Mouse (Mus musculus): Measurements from ENCODE around the gene Nat8f1. TPM values are rescaled to one million over a fixed set of nuclear protein-coding genes. Genes with fewer than 3 reads are reported as not detected.
"Not testable (repeated sequence)": the region's sequence is repeated elsewhere in the genome, so short reads cannot be mapped to it uniquely, and the experiment has no call there.

Nat8f1 gene
- 3.6 and 4.8 TPM in 2 replicates for polyA plus RNA-seq (2014; fragmentation: Nextera tagmentation; extraction: Ambion mirVana)

DNA sequence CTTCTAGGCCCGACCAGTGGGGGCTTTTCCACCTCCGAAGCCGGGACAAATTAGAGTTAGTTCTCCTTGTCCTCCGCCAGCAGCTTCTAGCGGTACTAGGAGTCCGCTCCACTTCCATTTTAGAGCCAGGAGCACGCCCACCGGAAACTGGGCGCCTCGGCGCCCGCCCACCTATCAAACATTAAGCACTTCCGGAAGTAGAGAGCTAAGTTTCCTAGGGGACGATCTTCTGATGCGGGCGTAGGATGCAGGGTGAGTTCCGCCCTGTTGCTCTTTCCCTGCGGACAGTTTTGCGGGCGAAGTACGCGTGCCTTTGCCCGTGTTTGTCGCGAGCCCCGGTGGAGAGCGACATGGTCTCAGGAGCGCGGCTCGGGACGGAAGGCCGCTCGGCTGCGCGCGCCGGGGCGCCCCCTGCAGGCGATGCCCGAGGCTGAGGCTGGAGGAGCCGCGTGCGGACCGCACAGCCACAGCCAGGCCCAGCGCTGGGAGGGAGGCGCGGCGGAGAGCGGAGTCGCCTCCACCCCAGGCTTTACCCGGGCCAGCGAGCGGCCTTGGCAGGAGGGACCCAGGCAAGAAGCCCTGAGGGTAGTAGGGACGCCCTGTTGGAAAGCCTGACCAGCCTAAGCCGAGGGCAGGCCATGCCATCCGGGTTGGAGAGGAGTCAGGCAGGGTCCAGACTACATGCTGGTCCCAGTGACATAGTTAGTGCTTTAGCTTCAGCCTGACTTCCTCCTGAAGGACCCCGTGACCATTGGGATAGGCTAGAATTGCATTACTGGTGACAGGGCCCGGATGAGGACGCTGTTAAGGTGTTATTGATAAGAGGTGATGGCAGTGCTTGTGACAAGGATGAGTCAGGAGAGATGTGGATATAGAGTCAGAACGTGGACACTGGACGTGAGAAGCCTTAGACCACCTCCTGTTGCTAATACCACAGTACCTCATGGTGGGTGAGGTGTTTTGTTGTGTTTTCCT, at the start of gene Nat8f1:
Gene Nat8f1, minus strand, starts transcription at position 149 of the 975 bp plus-strand sequence.
- Histone ChIP-seq H3K4me3 (ENCODE audit: low read depth, low read length) (peak within 1 kb of the TSS; percentile 71), H3K9ac (ENCODE audit: low read depth, low read length) (peak within 1 kb of the TSS; percentile 89), H3K27ac (ENCODE audit: low read depth, low read length) (peak within 1 kb of the TSS; percentile 79), H3K4me2 (peak within 1 kb of the TSS; percentile 83)
- H3K9me3 ChIP-seq (replicated peaks; ENCODE audit: control insufficient read depth, low read length); H3K27me3 ChIP-seq (ENCODE audit: control insufficient read depth, insufficient read depth, low read length); H3K36me3 ChIP-seq (ENCODE audit: control insufficient read depth, insufficient read depth, low read length); H3K4me1 ChIP-seq (ENCODE audit: control insufficient read depth, insufficient read depth, low read length): not testable (repeated sequence)
- peak; percentile 95 for ATAC-seq (replicated peaks; ENCODE audit: insufficient number of reproducible peaks, low FRiP score, low TSS enrichment)
- 1% methylated on average over 53 of the region's 61 CpGs for WGBS (ENCODE audit: insufficient replicate concordance)

DNA sequence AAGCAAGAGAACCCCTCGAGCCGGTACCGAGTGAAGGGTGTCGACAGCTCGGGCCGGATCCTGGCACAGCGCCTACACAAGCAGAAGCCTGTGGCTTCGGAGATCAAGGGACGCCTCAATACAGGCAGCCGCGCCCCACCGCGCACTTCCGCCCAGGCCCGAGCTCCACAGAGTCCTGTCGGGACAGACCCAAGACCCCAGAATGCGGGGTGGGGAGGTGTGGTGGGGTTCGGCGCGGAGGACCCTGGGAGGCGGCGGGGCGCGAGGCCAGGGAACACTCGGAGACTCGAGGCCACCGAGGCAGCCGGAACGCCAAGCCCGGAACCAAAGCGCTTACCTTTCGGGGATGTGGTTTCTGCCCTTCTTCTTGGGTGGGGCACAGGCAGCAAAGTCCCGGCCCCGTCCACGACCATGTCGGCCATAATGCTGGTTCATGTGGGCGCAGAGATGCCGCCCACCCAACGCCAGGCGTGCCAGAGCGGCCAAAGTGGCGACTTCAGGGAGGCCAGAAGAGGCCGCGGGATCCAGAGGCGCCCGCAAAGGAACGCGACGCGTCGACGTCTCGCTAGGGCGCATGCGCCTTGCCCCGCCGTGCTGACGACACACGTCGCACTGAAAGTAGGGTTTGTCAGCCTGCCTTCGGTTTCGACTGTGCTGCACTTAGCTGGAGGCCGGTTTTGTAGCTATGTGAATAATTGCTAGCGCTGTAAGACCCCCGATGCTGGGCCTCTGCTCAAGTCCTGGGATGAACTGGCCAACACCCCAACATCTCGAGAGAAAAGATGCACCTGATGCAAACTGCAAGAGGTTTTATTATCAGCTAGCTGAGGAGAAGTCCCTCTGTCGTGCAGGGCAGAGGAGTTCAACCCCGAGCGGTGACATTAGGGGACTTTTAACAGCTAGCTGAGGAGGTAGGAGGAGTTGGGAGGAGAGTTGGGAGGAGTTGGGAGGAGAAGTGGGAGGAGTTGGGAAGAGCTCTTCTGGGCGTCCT, 45.9 kb upstream of the Nat8f1 start, which contains the start of gene Dusp11:
Gene Dusp11, minus strand, starts transcription at position 567 of the 991 bp plus-strand sequence.
- under 1% methylated on average over 68 of the region's 70 CpGs for WGBS (ENCODE audit: insufficient replicate concordance)
- H3K9ac ChIP-seq (ENCODE audit: low read depth, low read length): peak within 1 kb of the TSS; percentile 94
- H3K27ac ChIP-seq (ENCODE audit: low read depth, low read length): peak within 1 kb of the TSS; percentile 99
- ATAC-seq (replicated peaks; ENCODE audit: insufficient number of reproducible peaks, low FRiP score, low TSS enrichment): peak; percentile 93
- no peaks in the 10 kb centered on the region for H3K9me3 ChIP-seq (replicated peaks; ENCODE audit: control insufficient read depth, low read length)
- H3K4me1 ChIP-seq (ENCODE audit: control insufficient read depth, insufficient read depth, low read length): peaks cover 5% of the 10 kb centered on the region
- peak within 1 kb of the TSS; percentile 90 for H3K4me3 ChIP-seq (ENCODE audit: low read depth, low read length)
- H3K27me3 ChIP-seq (ENCODE audit: control insufficient read depth, insufficient read depth, low read length): no peaks in the 10 kb centered on the region
- H3K4me2 ChIP-seq: peak within 1 kb of the TSS; percentile 77
- H3K36me3 ChIP-seq (ENCODE audit: control insufficient read depth, insufficient read depth, low read length): peaks cover 9% of the 10 kb centered on the region

DNA sequence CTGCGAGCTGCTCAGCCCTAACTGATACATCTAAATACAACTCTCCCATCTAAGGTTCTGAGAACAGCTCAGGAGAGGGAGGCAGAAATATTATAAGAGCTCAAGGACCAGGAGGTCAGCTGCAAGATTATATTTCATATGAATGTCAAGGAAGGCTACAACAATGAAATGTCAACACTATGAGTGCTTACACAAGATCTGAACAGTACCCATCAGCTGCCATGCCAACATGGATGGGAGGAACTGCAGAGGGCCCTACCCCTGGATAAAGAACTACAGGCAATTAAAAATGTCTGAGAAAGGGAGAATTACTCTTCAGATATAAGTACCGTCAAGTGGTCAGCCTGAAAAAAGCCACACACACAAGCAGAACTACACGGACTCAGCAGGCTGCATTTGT, 42.1 kb upstream of the Nat8f1 start:
- Histone ChIP-seq H3K9me3 (replicated peaks; ENCODE audit: control insufficient read depth, low read length) (no peaks in the 10 kb centered on the region), H3K4me1 (ENCODE audit: control insufficient read depth, insufficient read depth, low read length) (peaks cover 5% of the 10 kb centered on the region), H3K27ac (ENCODE audit: low read depth, low read length) (no peak overlapping the region), H3K36me3 (ENCODE audit: control insufficient read depth, insufficient read depth, low read length) (peaks cover 15% of the 10 kb centered on the region), H3K9ac (ENCODE audit: low read depth, low read length) (no peak overlapping the region), H3K4me2 (no peak overlapping the region), H3K27me3 (ENCODE audit: control insufficient read depth, insufficient read depth, low read length) (no peaks in the 10 kb centered on the region), H3K4me3 (ENCODE audit: low read depth, low read length) (no peak overlapping the region)
- WGBS (ENCODE audit: insufficient replicate concordance): 86% methylated on average over 3 of the region's 3 CpGs
- no peak for ATAC-seq (replicated peaks; ENCODE audit: insufficient number of reproducible peaks, low FRiP score, low TSS enrichment)

DNA sequence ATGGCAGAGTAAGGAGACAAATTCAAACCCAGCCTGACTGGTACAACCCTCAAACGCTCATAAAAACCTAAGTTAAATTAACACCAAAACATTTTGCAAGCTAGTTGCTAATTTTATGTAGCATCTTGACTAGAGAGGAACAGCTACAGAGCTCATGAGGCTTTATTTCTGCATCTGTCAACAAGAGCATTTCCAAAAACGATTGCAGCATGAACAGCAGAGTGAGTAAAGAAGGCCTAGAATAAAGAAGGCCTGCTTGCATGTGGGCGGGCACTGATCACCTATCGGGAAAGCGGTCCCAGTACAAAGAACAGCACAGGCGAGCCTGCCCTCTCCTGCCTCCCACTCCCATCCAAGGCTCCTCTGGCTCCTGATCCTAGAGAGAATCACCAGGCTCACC, 33.1 kb upstream of the Nat8f1 start:
- ATAC-seq (replicated peaks; ENCODE audit: insufficient number of reproducible peaks, low FRiP score, low TSS enrichment): no peak
- WGBS (ENCODE audit: insufficient replicate concordance): 84% methylated on average over 6 of the region's 6 CpGs
- Histone ChIP-seq H3K4me3 (ENCODE audit: low read depth, low read length) (no peak overlapping the region), H3K4me2 (no peak overlapping the region), H3K27me3 (ENCODE audit: control insufficient read depth, insufficient read depth, low read length) (no peaks in the 10 kb centered on the region), H3K4me1 (ENCODE audit: control insufficient read depth, insufficient read depth, low read length) (no peaks in the 10 kb centered on the region), H3K27ac (ENCODE audit: low read depth, low read length) (no peak overlapping the region), H3K9ac (ENCODE audit: low read depth, low read length) (no peak overlapping the region), H3K9me3 (replicated peaks; ENCODE audit: control insufficient read depth, low read length) (no peaks in the 10 kb centered on the region), H3K36me3 (ENCODE audit: control insufficient read depth, insufficient read depth, low read length) (peaks cover 50% of the 10 kb centered on the region)

DNA sequence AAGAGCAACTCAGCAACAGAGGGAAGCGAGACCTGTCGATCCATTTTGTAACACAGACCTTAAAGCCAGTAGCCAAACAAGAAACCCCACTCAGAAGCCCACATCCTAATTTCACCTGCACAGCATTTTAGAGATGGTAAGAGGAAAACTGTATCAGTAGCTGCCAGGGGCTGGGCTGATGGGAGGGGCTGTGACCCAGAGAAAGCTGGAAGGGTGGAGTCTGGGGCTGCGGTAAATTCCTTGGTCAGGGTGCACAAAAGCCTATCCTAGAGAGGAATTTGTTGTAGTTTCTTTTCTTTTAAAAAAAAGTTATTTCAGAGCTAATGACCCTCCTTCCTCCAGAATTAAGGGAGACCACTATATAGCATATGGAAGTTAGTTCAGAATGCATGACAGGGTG, 27.0 kb upstream of the Nat8f1 start:
- H3K9me3 ChIP-seq (replicated peaks; ENCODE audit: control insufficient read depth, low read length): no peaks in the 10 kb centered on the region
- H3K9ac ChIP-seq (ENCODE audit: low read depth, low read length): no peak overlapping the region
- no peaks in the 10 kb centered on the region for H3K4me1 ChIP-seq (ENCODE audit: control insufficient read depth, insufficient read depth, low read length)
- no peaks in the 10 kb centered on the region for H3K27me3 ChIP-seq (ENCODE audit: control insufficient read depth, insufficient read depth, low read length)
- peaks cover 23% of the 10 kb centered on the region for H3K36me3 ChIP-seq (ENCODE audit: control insufficient read depth, insufficient read depth, low read length)
- ATAC-seq (replicated peaks; ENCODE audit: insufficient number of reproducible peaks, low FRiP score, low TSS enrichment): no peak
- WGBS (ENCODE audit: insufficient replicate concordance): 89% methylated on average over 3 of the region's 3 CpGs
- no peak overlapping the region for H3K4me3 ChIP-seq (ENCODE audit: low read depth, low read length)
- no peak overlapping the region for H3K27ac ChIP-seq (ENCODE audit: low read depth, low read length)
- no peak overlapping the region for H3K4me2 ChIP-seq

DNA sequence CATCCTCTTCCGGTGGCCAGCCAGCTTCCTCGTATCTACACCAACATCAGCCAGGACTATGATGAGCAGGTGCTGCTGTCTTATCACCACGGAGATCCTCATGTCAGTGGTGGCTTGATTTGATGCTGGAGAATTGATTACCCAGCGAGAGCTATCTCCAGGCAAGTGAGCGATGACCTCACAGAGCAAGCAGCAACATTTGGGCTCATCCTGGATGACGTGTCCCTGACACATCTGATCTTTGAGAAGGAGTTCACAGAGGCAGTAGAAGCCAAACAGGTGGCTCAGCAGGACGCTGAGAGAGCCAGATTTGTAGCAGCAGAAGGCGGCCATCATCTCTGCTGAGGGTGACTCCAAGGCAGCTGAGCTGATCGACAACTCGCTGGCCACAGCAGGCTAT, 23.2 kb upstream of the Nat8f1 start:
- H3K4me3 ChIP-seq (ENCODE audit: low read depth, low read length): no peak overlapping the region
- H3K27me3 ChIP-seq (ENCODE audit: control insufficient read depth, insufficient read depth, low read length): no peaks in the 10 kb centered on the region
- no peak for ATAC-seq (replicated peaks; ENCODE audit: insufficient number of reproducible peaks, low FRiP score, low TSS enrichment)
- H3K9ac ChIP-seq (ENCODE audit: low read depth, low read length): no peak overlapping the region
- WGBS (ENCODE audit: insufficient replicate concordance): 59% methylated on average over 10 of the region's 10 CpGs
- no peak overlapping the region for H3K4me2 ChIP-seq
- no peaks in the 10 kb centered on the region for H3K36me3 ChIP-seq (ENCODE audit: control insufficient read depth, insufficient read depth, low read length)
- no peaks in the 10 kb centered on the region for H3K4me1 ChIP-seq (ENCODE audit: control insufficient read depth, insufficient read depth, low read length)
- no peak overlapping the region for H3K27ac ChIP-seq (ENCODE audit: low read depth, low read length)
- H3K9me3 ChIP-seq (replicated peaks; ENCODE audit: control insufficient read depth, low read length): no peaks in the 10 kb centered on the region

DNA sequence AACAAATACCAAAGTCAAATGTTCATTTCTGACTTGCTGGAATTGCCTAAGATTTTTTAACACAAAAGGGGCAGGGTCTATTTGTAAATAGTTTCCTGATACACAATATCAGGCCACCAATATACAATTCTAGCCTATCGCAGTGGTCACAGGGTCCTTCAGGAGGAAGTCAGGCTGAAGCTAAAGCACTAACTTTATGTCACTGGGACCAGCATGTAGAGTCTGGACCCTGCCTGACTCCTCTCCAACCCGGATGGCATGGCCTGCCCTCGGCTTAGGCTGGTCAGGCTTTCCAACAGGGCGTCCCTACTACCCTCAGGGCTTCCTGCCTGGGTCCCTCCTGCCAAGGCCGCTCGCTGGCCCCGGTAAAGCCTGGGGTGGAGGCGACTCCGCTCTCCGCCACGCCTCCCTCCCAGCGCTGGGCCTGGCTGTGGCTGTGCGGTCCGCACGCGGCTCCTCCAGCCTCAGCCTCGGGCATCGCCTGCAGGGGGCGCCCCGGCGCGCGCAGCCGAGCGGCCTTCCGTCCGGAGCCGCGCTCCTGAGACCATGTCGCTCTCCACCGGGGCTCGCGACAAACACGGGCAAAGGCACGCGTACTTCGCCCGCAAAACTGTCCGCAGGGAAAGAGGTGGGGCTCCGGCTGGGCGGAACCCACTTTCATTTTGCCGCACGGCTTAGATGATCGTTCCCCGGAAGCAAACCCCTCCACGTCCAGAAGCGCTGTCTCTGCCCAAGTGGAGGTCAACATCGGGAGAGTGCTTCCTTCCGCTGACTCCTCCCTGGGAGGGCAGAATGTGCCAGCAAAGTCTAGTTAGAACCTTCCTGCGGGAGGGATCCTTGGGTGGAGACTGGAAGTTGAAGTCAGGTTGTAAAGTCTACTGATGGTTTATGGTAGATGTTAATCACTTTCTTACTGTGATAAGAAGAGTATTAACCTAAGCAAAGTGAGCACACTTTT, 21.3 kb upstream of the Nat8f1 start:
- under 1% methylated on average over 44 of the region's 50 CpGs for WGBS (ENCODE audit: insufficient replicate concordance)
- H3K9me3 ChIP-seq (replicated peaks; ENCODE audit: control insufficient read depth, low read length); H3K27me3 ChIP-seq (ENCODE audit: control insufficient read depth, insufficient read depth, low read length); H3K36me3 ChIP-seq (ENCODE audit: control insufficient read depth, insufficient read depth, low read length); H3K4me1 ChIP-seq (ENCODE audit: control insufficient read depth, insufficient read depth, low read length): not testable (repeated sequence)
- peak overlapping the region; percentile 70 for H3K4me2 ChIP-seq
- peak overlapping the region; percentile 75; the same call in 1 of the 2 replicates for H3K27ac ChIP-seq (ENCODE audit: low read depth, low read length)
- H3K4me3 ChIP-seq (ENCODE audit: low read depth, low read length): peak overlapping the region; percentile 50
- peak overlapping the region; percentile 72 for H3K9ac ChIP-seq (ENCODE audit: low read depth, low read length)
- peak; percentile 93 for ATAC-seq (replicated peaks; ENCODE audit: insufficient number of reproducible peaks, low FRiP score, low TSS enrichment)

Data from heart, embryonic 11.5 days (tissue).